Mouse (Mus musculus): ENCODE measurements at regions not wholly inside any gene's neighbourhood (a gene's known extent, or its start where the extent isn't known, plus 50 kb on each side); places are given as distances from the start of the nearest gene placed in this dataset.

DNA sequence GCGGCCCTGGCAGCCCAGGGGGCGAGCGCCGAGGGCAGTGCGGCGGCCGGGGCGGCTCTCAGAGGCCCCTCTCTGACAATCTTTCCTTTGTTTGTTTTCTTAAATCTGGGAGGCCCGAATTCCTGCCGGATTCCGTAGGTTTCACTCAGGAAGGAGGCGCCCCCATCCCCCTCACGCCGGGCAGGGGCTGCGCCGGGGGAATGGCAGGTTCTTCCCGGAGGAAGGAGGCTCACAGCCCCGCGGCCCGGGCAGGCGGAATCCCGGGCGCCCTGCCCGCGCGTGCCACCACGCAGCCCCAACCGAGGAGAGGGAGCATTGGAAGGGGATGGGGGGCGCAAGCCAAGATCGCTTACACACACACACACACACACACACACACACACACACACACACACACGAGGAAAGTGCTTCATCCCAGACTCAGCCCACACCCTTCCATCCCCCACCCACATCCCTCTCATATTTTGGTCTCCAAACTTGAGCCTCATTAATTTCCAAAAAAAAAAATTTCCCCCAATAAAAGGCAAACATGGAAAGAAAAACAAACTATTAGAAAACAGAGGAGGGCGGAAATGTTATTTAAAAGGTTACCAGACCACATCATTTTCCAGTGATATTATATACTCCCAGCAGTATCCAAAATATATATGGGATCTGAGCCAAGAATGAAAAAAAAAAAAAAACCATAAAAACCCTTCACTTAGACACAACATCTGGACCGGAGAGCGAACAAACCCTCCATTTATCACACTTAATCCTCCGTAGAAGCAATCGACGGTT, 51.0 kb upstream of the Foxp4 start:
- Histone ChIP-seq H3K4me1 (ENCODE audit: control insufficient read depth, insufficient read depth, low read length) (peaks cover 27% of the 10 kb centered on the region), H3K4me3 (ENCODE audit: control insufficient read depth, low read depth, low read length) (peak overlapping the region; percentile 30), H3K27ac (ENCODE audit: control insufficient read depth, insufficient read depth, low read depth, low read length) (peak overlapping the region; percentile 40), H3K36me3 (ENCODE audit: control insufficient read depth, insufficient read depth, low read length) (no peaks in the 10 kb centered on the region), H3K27me3 (ENCODE audit: control insufficient read depth, insufficient read depth, low read length) (no peaks in the 10 kb centered on the region)
- TF ChIP-seq POLR2A (IDR thresholded peaks at IDR 0.05; ENCODE audit: control insufficient read depth, low read depth, low read length), result no peak

DNA sequence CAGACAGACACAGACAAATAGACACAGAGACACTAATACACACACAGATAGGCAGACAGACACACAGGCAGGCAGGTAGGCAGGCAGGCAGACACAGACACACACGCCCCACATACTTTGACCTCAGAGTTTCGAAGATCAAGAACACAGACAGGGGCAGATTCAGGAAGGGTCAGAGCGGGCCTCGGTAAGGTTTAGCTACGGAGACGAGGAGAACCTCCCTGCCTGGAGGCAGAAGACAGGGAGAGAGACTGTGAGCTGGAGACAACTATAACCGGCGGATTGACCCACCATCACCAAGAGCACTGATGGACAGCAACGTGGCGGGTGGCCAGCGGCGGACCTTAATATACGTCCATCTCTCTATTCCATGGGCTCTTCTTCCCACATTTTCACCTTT, 50.1 kb upstream of the Foxp4 start:
- no peaks in the 10 kb centered on the region for H3K36me3 ChIP-seq (ENCODE audit: control insufficient read depth, insufficient read depth, low read length)
- TF ChIP-seq CTCF (IDR thresholded peaks at IDR 0.05; ENCODE audit: control insufficient read depth, insufficient read depth, insufficient replicate concordance, low read depth, low read length) (no peak), POLR2A (IDR thresholded peaks at IDR 0.05; ENCODE audit: control insufficient read depth, low read depth, low read length) (no peak)
- peak overlapping the region; percentile 30; the same call in 1 of the 2 replicates for H3K27ac ChIP-seq (ENCODE audit: control insufficient read depth, insufficient read depth, low read depth, low read length)
- H3K4me3 ChIP-seq (ENCODE audit: control insufficient read depth, low read depth, low read length), result peak overlapping the region; percentile 10
- H3K4me1 ChIP-seq (ENCODE audit: control insufficient read depth, insufficient read depth, low read length), result peaks cover 27% of the 10 kb centered on the region
- no peaks in the 10 kb centered on the region for H3K27me3 ChIP-seq (ENCODE audit: control insufficient read depth, insufficient read depth, low read length)
